Mouse (Mus musculus) E14TG2a.4 (cell line): ENCODE measurements around the gene 4933417A18Rik.

ENCODE experiments used
- CTCF ChIP-seq: conservative IDR thresholded peaks from 2 replicates; pipeline ENCODE4 v1.5.1; 2014; ENCODE audit warnings: low read length
- POU5F1 ChIP-seq: IDR thresholded peaks from 2 replicates; pipeline ENCODE4 v1.6.1; 2014; ENCODE audit warnings: low read length, borderline replicate concordance

GRCm38 (mm10) chr13:34963511-34964397 is 39.5 kb downstream of the 4933417A18Rik start, which contains the start of gene Eci3:
- TF ChIP-seq CTCF (no peak), POU5F1 (no peak)
